10 mouse cellular contexts compared by ENCODE assay signal in genomic region chr8:127118373-127118861, GRCm38 (mm10). TPM values are rescaled to one million over a fixed set of nuclear protein-coding genes. Genes with fewer than 3 reads are reported as not detected.
DNase-seq lines count a peak whose midpoint lies in the region; ATAC-seq and TF ChIP-seq lines count a peak whose summit lies in the region.
"Had no signal": no experiment of that assay in that cellular context is flagged by ENCODE, and none has a peak within 500 bp of the region (broad histone marks: within the 10 kb centered on the region; RNA-seq: fewer than 3 reads in every experiment).

No protein-coding gene starts in this region.

- no peaks in the 10 kb centered on the region for H3K36me3 ChIP-seq in heart, postnatal 0 days (replicated peaks; ENCODE audit: control insufficient read depth, insufficient read depth, low read length)
- no peaks in the 10 kb centered on the region for H3K36me3 ChIP-seq in liver, postnatal 0 days (replicated peaks; ENCODE audit: insufficient read depth, low read length)
- H3K36me3 ChIP-seq: limb, embryonic 13.5 days had no signal

- WGBS in heart, postnatal 0 days: 63% methylated on average over 11 of the region's 11 CpGs
- 76% methylated on average over 11 of the region's 11 CpGs for WGBS in liver, postnatal 0 days (ENCODE audit: insufficient replicate concordance)

- H3K27me3 ChIP-seq in heart, postnatal 0 days (ENCODE audit: control insufficient read depth, insufficient read depth, low read length): no peaks in the 10 kb centered on the region
- no peaks in the 10 kb centered on the region for H3K27me3 ChIP-seq in liver, postnatal 0 days (ENCODE audit: insufficient read depth, low read length)
- H3K27me3 ChIP-seq: limb, embryonic 13.5 days had no signal

- H3K9me3 ChIP-seq in heart, postnatal 0 days (replicated peaks; ENCODE audit: control insufficient read depth, low read length): no peaks in the 10 kb centered on the region
- H3K9me3 ChIP-seq in liver, postnatal 0 days (ENCODE audit: low read length): no peaks in the 10 kb centered on the region

- H3K27ac ChIP-seq in heart, postnatal 0 days (ENCODE audit: low read depth): no peak overlapping the region
- H3K27ac ChIP-seq in liver, postnatal 0 days (ENCODE audit: low read depth): no peak overlapping the region
- H3K27ac ChIP-seq: limb, embryonic 13.5 days had no signal

- H3K9ac ChIP-seq in heart, postnatal 0 days (replicated peaks; ENCODE audit: low read depth, low read length): no peak overlapping the region
- H3K9ac ChIP-seq in liver, postnatal 0 days (replicated peaks): no peak overlapping the region
- H3K9ac ChIP-seq: limb, embryonic 13.5 days had no signal

- no peak overlapping the region for H3K4me2 ChIP-seq in heart, postnatal 0 days (ENCODE audit: low read depth, low read length)
- no peak overlapping the region for H3K4me2 ChIP-seq in liver, postnatal 0 days (ENCODE audit: low read depth, low read length)
- H3K4me2 ChIP-seq: limb, embryonic 13.5 days had no signal

- peaks cover 12% of the 10 kb centered on the region for H3K4me1 ChIP-seq in heart, postnatal 0 days (ENCODE audit: control insufficient read depth, insufficient read depth)
- H3K4me1 ChIP-seq in liver, postnatal 0 days (ENCODE audit: insufficient read depth): peaks cover 6% of the 10 kb centered on the region

- no peak overlapping the region for H3K4me3 ChIP-seq in heart, postnatal 0 days (ENCODE audit: low read depth, low read length)
- H3K4me3 ChIP-seq in liver, postnatal 0 days (ENCODE audit: low read depth, low read length): no peak overlapping the region
- H3K4me3 ChIP-seq: limb, embryonic 13.5 days had no signal

- ATAC-seq in frontal cortex, adult (ENCODE audit: low TSS enrichment): peak; percentile 34; the same call in 1 of the 2 replicates
- no peak for ATAC-seq in heart, postnatal 0 days (ENCODE audit: insufficient read depth, low read depth)
- ATAC-seq in liver, postnatal 0 days: no peak
- ATAC-seq in megakaryocyte, adult 5-6 weeks (ENCODE audit: poor library complexity, severe bottlenecking): no peak
- ATAC-seq: inflammation-experienced regulatory T-cells, adult 6 months had no signal

- DNase-seq in frontal cortex, adult 2 months (ENCODE audit: extremely low spot score in 1 of 2, low spot score in 1 of 2): no peak
- DNase-seq in Muller cell, postnatal 12 days (ENCODE audit: inconsistent ontology term): peak; percentile 37
- DNase-seq in fibroblast of lung, adult 2 months (ENCODE audit: low read depth): peak; percentile 36
- DNase-seq in heart, postnatal 0 days (ENCODE audit: low spot score): peak; percentile 29
- no peak for DNase-seq in liver, postnatal 0 days
- no peak for DNase-seq in testis, postnatal 14 days (ENCODE audit: low spot score)

- TF ChIP-seq EP300 in heart, postnatal 0 days (IDR thresholded peaks at IDR 0.05; ENCODE audit: low read depth): no peak
- no peak for TF ChIP-seq EP300 in liver, postnatal 0 days (IDR thresholded peaks at IDR 0.05; ENCODE audit: low read depth)

- no peak for TF ChIP-seq CTCF in heart, postnatal 0 days (IDR thresholded peaks at IDR 0.05; ENCODE audit: low read depth)
- no peak for TF ChIP-seq CTCF in liver, postnatal 0 days (IDR thresholded peaks at IDR 0.05; ENCODE audit: low read depth)

RNA-seq across cellular contexts. Expression of gene Pard3, which starts 54.7 kb away (rescaled TPM):
- 10.1 and 11.9 TPM in 2 replicates for polyA plus RNA-seq in frontal cortex, adult 2 months (2012; rRNA removed)
- total RNA-seq in heart, postnatal 0 days (2014; rRNA removed; ENCODE audit: low replicate concordance): 13.8 and 30.6 TPM in 2 replicates
- 8.2 and 9.2 TPM in 2 replicates for polyA plus RNA-seq in heart, postnatal 0 days (2015; fragmentation: Nextera tagmentation; extraction: Ambion mirVana)
- polyA plus RNA-seq in liver, postnatal 0 days (2015; fragmentation: Nextera tagmentation; extraction: Ambion mirVana): 8.9 and 10.2 TPM in 2 replicates
- 0.05 TPM in 1 of 2 replicates, not detected in the other for total RNA-seq in megakaryocyte, adult 5-6 weeks (2015)
- total RNA-seq in megakaryocyte, adult 5-6 weeks (2017): not detected in 2 replicates
- polyA plus RNA-seq: inflammation-experienced regulatory T-cells, adult 6 months had no signal

Comparison
In these comparisons a context has a peak if more than half of its experiments do, and no peak if none do; other contexts are left out.
1. DNase-seq: peak in Muller cell, postnatal 12 days (single experiment), fibroblast of lung, adult 2 months (single experiment) and heart, postnatal 0 days (single experiment); none in frontal cortex, adult 2 months (0 of 2), liver, postnatal 0 days (single experiment) and testis, postnatal 14 days (single experiment).